Mouse (Mus musculus) testis, postnatal 10 days (tissue): ENCODE results near the gene Coro7.

Experiments used
- DNase-seq: peaks from one replicate; pipeline ENCODE4 v3.0.0; 2021; ENCODE audit warnings: low spot score

Gene Coro7

DNA sequence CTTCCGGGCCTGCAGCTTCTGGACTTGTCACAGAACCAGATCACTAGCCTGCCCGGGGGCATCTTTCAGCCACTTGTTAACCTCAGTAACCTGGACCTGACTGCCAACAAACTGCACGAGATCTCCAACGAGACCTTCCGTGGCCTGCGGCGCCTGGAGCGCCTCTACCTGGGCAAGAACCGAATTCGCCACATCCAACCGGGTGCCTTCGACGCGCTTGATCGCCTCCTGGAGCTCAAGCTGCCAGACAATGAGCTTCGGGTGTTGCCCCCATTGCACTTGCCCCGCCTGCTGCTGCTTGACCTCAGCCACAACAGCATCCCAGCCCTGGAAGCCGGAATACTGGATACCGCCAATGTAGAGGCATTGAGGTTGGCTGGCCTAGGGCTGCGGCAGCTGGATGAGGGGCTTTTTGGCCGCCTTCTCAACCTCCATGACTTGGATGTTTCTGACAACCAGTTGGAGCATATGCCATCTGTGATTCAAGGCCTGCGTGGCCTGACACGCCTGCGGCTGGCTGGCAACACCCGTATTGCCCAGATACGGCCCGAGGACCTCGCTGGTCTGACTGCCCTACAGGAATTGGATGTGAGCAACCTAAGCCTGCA, 31.1 kb downstream of the Coro7 start:
- peak; percentile 45 for DNase-seq

DNA sequence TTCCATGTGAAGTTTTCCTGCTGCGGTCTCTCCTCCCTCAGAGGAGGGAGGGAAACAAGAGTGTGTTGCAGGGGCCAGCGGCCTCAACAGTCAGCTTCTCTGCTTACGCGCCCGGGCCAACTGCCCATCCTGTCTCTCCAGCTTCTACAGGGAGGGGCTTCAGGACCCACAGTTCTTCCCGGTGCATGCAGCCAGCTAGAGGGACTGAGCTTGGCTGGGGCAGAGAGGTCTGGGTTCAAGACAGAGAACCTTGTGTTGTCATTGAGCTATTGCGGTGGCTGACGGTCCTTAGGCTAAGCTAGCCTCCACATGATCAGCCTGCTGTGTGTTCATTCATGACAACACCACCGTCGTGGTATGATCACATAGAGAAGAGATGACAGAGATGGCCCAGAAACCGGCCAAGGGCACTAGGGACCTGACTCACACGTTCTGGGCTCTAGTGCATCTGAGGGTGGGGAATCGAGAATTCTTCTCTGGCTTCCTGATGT, 31.9 kb downstream of the Coro7 start:
- DNase-seq = peak; percentile 65

DNA sequence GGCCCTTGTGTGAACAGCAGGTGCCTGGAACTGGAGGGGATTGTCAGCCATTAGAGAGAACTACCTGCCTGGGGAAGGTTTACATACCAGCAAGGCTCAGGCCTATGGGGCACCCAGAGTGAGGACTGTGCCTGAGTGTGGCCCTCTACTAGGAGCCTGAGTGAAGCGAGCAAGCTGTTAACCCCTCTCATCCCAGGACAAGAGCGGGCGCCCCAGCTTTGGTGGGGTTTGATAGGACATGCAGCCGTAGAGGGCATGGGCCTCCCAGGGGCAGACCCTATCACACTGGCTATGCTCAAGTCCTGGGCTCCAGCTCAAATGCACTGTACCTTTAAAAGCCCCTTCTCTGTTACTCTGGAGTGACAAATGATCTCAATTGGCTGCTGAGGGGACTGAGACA, 32.7 kb downstream of the Coro7 start:
- peak; percentile 45 for DNase-seq

DNA sequence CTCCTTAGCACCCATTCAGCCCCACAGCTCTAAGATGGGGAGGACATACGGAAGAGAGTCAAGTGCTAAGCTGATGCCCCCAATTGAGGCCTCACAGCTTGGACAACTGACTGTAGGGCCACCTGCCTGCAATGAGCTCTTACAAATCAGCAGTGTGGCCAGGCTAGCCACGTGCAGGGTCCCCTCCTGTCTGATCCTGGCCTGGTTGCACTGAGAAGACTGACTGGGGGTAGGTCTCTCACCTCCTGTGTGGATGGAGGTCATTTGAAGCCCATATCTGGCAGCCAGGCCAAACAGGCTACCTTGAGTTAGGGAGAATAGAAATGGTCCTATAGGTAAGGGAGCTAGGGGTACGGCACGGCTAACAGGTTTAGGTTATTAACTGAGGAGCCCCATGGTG, 33.7 kb downstream of the Coro7 start:
- no peak for DNase-seq

DNA sequence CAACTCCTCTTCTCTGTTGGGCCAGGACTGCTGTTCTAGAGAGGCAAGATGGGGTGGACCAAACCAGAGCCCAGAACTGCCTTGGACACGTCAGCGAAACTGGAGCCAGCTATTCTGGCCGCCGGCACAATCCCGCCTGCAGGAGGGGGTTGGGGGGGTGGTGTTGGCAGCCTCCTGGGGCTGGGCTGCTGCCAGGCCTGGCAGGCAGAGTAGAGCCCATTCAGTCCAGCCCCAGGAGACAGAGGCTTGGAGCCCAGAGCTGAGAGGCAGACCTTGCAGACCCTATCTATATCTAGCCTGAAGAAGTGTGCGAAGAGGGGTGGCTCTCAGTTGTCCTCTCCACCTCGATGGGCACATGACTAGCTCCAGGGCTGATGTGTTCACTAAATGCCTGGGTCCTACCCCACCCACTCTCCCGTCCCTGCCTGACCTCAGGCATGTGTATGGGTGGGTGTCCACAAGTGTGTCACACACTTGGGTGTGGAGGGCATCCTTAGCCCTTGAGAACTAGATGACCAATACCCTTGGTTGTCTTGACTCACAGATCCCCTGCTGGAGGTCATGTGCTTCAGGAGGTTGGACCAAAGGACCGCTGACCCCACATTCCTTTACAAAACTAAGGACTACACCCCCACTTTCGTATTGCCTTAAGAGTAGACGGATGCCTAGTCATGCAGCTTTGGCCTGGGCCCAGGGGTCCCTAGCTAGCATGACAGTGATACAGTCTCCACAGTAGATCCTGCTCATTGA, 35.7 kb downstream of the Coro7 start:
- peak; percentile 88 for DNase-seq

DNA sequence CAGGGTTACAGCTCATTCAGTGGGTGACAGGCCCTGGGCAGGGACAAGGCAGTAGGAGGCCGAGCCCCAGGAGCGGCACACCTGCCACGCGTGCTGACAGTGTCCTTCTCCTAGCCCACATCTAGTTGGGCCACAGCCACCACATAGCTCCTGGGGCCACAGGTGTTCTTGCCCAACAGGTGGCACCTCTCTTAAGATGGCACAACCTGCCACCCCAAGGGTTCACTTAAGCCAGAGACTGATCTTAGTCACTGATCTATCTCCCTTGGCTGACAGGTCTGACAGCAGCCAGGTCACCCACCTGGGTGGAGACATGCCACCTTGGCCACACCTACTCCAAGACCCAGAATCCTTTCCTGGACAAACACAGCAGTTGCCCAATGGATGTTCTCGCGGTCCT, 36.6 kb downstream of the Coro7 start:
- peak; percentile 45 for DNase-seq

DNA sequence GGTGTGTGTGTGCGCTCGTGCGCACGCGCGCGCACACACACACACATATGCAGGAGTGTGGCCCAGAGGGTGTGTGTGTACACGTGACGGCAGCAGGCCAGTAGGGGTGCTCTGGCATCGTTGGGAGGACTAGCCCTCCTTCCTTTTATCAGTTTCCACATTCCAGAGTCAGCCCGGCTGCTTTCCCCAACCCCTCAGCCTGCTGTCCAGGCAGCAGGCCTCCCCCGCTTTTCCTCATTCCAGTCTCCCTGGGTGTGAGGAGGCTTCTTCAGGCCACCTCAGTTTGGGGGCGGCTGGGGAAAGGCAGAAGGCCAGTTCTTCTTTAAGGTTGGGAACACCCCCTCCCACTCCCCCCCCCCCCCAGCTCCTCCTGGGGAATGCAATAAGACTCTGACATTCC, 37.4 kb downstream of the Coro7 start:
- peak; percentile 82 for DNase-seq

DNA sequence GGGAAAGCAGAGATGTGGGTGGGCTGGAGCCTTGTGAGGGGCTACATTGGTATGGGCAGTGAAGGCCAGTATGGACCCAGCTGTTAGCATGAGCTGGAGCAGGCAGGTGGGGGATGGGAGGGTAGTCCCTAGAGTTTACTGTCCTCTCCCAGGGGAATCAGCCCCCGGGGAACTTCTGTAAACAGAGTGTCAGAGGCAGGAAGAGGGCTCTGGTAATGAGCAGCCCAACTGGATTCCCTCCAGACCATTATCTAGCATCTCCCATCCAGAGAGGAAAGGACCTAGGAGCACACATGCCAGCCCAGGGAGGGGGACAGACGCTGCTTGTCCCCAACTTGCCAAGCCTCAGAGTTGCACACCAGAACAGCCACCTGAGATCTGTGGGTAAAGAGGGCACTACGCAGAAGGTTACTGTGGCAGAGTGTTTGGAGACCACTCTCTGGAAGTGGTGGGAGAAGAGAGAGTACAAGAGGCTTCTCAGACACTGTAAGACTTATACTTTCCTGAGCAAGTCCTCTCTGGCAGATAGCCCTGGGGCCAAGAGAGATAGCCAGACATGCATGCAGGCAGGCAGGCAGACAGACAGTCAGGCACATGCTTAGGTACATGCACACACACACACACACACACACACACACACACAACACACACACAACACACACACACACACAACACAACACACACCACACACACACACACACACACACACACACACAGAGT, 38.3 kb downstream of the Coro7 start:
- no peak for DNase-seq

DNA sequence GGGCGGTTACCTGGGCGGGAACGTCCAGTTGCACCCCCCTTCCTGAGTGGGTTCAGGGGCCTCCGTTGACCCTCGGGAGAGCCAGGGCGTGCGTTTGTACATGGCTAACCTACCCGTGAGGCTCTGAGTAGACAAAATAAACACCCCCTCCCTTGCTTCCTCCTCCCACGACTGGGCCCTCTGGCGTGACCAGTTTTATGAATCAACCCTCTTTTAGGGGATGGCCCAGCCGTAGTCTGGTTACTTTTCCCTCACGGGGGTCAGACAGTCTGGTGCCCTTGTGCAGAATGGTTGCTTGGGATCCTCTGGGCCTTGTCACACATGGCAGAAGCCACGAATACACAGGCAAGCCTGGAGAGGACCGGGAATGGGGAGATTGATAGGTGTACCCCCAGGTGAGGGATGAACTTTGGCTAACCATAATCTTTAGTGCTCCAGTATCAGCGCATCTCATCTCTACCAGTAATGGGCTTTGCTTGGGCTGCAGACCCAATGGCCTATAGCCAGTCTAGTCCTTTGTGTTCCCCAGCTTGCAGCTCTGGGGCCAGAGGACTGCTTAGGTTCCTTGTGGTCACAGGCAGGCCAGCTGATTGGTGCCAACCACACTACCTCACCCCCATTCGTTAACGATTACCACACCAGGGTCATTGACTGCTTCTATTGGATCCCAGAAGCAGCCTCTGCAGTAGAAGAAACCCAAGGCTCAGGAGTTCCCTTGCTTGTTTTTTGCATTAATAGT, 39.1 kb downstream of the Coro7 start:
- DNase-seq = no peak

DNA sequence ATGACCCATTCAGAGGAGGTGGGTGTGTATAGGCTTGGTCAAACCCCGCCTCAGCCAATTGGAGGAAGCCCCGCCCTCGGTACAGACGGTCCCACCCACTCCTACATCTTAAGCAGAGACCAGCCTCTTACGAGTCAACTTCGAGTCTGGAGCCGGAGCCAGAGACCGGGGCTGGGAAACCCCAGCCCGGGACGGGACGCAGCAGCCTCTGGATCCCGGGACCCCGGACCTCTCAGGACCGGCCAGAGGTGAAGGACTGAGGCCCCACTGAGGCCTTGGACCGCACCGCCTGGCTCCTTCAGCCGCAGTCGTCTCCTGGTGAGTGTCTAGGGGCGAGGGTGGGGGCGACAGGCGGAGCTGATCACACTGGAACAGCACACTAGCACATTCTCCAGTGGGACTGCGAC, 39.7 kb downstream of the Coro7 start, which contains the start of the genes Vasn and Dnaja3:
Gene Vasn (plus strand): TSS at position 111 of the 407 bp plus-strand sequence.
Gene Dnaja3 (plus strand): TSS at position 159 of the 407 bp plus-strand sequence.
- DNase-seq = peak; percentile 95

DNA sequence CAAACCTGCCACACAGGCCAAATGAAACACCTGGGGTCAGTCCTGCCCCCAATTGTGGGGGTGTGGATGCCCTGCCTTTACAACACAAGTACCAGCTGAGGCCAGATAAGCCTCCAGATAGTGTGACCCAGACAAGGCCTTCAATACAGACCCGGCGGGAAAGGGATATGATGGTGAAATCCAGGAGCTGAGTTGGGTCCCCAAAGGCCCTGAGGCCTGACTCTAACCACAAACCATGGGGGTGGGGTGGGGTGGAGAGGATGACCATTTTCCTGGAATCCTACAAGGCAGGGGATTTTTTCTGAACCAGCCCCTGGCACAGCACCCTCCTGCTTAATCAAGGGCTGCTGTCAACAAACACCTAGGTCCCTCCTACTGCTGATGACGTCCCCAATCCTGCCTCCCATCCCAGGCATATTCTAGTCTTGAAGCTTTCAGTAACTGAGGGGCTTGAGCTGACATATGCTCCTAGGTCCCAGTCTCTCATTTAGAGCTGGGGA, 40.6 kb downstream of the Coro7 start:
- DNase-seq = no peak

DNA sequence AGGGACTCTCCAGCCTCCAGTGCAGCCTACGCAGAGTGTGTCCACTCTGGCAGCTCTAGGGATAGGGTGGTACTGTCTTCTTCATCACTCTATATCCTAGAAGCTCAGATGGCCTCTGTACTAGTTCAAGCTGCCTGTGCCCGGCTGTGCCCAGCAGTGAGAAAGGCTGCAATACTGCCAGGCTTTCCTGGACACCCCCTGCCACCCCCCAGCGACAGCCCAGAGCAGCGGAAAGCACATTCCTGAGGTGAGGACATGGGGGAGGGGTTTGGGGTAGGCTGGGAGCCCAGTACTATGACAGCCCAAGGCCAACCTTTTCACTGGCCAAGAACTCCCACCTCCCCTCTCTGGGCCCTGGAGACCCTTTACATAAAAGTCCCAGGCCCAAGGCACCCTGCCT, 43.8 kb downstream of the Coro7 start:
- no peak for DNase-seq

DNA sequence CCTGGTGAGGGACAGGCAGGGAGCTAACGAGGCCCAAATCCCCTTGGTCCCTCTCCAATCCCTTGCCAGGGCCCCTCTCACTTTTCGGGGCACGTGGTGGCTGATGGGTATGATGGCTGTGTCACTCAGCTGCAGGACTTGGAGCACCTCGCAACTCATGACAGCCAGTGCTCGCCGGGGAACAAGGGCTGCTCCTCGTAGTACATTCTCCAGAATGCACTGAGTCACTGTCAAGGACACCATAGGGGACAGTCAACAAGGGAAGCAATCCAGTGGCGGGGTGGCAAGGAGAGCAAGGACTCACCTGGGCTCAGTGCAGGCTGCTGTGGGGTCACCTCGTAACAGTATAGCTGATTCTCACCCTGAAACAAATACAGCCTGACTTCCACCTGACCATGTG, 44.9 kb downstream of the Coro7 start:
- DNase-seq = no peak

DNA sequence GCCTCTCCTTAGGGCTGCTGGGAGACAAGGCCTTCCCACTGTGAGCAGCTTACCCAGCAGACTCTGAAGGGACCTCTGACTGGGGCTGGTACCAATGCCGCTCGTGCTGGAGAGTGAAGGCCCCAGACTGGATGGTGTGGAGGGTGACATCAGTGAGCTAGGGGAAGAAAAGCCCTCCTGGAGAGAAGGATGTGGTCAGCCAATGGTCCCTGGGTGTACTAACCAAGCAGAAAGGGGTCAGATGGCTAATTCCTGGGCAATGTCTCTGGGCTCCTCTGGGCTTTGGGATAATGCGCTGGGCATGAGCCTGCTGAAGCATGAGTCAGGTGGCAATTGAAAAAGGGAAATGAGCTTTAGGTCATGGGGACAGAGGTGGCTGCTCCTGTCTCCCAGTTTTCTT, 45.9 kb downstream of the Coro7 start:
- DNase-seq = no peak

DNA sequence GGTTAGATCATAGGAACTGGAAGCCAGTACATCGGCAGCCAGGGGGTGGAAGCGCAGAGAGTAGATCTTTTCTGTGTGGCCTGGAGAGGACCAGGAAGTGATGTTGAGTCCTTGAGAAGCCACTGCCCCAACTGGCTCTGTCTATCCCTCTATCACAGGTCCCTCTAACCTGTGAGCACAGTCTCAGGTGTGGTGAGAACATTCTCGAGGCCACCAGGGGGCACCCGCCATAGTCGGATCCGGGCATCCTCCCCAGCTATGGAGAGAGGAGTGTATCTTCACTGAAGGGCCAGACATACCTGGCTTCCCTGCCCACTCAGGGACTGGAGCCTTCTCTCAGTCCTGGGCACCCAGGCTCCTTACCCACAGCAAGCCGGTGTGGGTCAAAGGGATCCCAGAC, 47.5 kb downstream of the Coro7 start:
- DNase-seq = peak; percentile 81

DNA sequence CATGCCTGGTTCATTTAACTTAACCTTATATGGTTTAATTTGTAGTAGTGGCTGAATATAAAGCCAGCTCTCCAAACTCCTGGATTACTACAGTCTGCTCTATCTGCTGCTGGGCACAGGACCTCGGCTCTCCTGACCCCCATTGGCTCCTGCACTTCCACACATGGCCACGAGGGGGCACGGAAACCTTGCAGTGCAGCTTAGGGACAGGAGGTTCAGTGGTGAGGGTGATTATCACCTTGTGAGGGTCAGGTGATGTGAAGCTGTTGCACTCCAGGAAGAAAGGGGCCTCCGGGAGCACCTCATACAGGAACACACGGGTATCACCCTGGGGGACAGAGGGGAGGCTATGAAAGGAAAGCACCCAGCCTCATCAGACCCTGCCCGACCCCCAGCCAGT, 49.6 kb downstream of the Coro7 start:
- peak; percentile 93 for DNase-seq

DNA sequence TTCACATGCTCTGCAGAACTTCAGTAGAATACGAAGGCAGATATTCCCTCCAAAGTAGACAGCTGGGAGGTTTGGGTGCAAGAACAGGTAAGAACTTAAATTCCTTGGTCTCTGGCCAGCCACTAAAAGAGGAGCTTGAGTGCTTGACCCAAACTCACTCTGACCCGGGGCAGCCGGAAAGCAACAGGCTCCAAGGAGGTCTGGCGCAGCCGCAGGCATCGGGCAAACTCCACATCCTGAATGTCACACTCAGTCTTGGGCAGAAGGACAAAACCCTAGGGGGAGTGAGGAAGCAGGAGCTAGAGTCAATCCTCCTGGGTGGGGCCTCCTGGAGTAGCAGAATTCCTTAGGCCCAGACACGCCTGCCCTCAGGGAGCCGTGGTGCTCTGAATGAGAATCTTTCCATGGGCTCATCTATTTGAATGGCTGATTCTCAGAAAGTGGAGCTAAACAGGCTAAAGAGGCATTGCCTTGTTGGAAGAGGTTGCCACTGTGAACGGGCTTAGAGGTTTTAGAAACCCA, 50.6 kb downstream of the Coro7 start:
- DNase-seq = no peak

DNA sequence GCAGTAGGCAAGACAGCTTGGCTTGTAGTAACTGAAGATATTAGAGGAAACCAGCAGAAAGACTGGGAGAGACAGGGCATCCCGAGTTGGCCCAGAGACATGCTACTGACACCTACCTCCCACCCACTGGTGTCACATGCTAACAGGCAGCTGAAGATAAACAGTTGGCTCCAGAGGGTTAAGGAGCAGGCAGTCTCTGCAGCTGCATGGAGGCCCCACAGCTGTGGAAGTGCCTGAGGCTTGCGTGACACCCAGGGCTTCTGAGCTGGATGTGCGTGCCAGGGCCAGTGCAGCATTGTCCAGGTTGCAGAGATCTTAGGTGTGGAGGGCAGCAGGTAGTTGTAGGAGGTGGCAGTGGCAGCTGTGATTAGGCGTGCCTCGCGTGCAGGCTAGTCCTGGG, 52.5 kb downstream of the Coro7 start:
- no peak for DNase-seq

DNA sequence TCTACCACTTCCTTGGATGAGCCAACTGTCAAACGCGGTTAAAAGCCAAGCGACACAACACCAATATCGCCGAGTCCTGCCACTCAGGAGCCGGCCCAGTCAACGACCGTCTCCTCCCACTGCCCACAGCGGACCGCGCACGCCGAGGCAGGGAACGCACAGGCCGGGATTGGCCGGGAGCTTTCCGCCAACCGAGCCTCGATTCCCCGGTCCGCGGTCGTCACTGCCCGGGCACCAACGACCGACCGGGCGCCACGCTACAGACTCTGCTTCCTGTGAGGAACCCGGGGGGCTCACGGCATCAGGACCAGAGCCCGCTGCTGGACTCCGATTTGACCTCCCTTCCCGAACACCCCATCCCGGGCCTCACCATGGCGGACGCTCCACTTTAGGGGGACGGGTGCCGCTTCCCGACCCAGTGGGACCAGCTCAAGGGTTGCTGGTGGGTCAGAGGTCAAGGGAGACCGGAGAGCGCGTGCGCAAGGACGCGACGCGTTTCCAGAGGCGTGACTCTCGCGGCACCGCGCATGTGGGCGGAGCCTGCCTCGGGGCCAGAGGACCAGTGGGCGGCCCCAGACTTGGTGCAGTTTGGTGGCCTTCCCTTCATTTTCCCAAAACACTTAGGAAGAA, 55.0 kb downstream of the Coro7 start, which contains the start of gene Pam16:
Gene Pam16 (minus strand): TSS at position 508 of the 630 bp plus-strand sequence.
- peak; percentile 96 for DNase-seq

DNA sequence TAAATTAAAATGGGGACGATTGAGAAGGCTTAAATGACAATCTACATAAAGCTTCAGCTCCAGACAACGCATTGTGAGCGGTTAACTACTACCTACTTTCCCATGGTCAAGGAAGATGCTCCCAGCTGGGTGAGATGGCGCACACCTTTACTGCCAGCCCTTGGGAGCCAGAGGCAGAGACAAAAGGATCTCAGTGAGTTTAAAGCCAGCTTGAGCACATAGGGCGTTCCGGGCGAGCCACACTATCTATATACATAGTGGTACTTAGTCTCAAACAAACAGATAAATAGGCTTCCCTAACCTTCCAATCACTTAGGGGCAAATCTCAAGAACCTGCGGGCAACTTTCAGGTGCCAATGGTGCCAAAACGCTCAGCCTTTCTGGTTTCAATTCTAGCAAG, 55.5 kb downstream of the Coro7 start:
- no peak for DNase-seq

DNA sequence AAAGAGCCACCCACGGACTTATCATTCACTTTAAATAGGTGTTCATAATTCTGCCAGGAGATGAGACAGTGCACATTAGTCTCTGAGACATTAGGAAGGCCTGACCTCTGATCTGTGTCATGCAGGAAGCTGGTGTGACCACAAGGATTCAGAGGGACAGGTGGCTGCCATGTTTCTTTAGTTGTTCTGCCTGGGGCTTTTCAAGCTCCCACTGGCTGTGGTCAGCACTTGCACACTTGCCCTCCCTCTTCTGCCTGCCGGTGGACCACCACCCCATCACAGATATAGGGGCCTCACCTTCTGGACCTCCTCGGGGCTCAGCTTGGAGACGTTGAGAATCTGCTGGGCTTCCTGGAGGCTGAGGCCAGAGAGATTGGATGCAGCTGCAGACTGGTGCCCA, 62.7 kb downstream of the Coro7 start:
- no peak for DNase-seq
